Mouse (Mus musculus) 3134 (cell line): ENCODE measurements around the gene Dnajc21.
"Not testable (repeated sequence)": the region's sequence is repeated elsewhere in the genome, so short reads cannot be mapped to it uniquely, and the experiment has no call there.

Experiments
- DNase-seq: peaks from one replicate; pipeline ENCODE4 v3.0.0-alpha.2; 2011; ENCODE audit warnings: low spot score; ENCODE audit not compliant: insufficient read length; ENCODE audit errors: extremely low read depth

The Dnajc21 gene

DNA sequence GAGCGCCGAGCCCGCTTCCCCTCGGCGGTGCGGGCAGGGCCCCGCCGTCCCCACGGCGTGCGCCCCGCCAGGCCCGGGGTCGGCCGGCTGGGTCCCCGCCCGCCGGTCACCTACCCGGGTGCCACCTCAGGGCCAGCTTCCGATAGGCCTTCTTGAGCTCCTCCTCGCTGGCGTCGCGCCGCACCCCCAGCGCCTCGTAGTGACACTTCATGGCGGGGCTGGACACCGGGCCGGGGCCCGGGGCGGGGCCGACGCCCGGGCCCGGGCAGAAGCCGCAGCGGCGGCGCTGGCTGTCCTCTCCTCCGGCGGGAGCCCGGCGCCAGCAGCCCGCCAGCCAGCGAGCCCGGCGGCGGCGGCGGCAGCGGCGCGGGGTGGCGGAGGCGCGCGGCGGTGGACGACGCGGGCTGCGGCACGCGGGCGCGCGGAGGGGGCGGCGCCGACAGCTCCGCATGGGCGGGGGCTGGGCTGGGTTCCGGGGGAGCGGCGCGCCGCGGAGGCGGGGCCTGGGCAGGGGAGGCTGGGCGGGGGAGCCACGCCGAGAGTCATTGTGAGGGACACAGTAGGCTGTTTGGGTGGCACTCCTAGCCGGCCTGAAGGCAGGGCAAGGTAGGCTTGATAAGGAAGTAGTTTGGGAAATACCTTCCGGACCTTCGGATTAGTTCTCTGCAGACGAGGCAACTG is at the start of gene Dnajc21:
Dnajc21 (minus strand) TSS at position 366 of the 681 bp plus-strand sequence.
- peak; percentile 80 for DNase-seq

DNA sequence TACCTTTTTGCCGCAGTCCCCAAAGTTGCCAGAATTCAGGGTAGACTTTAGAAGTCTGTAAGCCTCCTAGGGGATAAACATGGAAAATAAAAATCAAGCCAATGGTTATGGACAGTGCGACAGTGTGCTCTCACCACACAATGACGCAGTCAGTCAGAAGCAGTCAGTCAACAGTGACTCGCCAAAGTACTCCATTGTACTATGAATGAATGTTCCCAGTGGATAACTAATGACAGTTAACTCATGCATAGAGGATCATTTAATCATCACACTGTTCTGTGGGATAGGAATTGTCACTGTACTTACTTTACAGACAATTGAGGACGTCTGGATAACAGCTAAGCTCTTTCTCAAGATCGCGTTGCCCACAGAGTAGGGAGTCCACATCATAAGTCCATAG is 44.9 kb upstream of the Dnajc21 start:
- DNase-seq: no peak

DNA sequence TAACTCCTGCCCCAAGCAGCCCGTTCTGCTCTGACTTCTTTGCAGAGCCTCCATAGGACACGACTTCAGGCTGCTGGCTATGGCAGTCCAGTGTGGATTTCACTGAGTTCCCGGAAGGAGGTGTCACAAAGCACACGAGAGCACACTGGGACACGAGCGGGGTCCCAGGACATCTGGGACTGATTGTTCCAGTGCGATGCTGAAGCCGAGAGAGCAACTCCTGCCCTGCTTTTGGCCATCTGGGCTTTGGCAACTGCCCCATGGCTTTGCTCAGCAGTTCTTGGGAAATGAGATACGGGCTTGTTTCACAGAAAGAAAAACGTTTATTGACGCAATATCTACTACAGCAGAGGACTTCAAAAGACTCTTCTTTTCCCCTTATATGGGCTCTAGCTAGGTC is 35.8 kb upstream of the Dnajc21 start:
- DNase-seq: no peak

- no peak for DNase-seq
Measured at GRCm38 (mm10) chr15:10500838-10501719, 30.8 kb upstream of the Dnajc21 start.

DNA sequence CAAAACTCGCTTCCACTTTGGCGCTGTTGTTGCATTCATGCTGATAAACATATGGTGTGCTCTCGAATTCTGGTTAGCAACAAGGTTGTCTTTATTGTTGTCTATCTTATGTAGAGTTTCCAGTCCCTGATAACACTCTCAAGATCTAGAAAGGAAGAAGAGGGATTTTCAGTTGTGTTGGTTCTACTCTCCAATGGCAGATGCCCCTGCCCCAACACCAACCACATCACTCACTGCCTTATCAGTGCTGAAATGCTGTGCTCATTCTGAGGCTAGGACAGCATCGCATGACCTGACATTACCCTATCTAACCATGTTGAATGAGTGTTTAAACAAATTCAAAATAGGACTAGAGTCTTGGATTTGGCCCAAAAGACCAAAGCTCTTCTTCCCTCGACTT is 29.7 kb upstream of the Dnajc21 start:
- no peak for DNase-seq

- no peak for DNase-seq
Measured at GRCm38 (mm10) chr15:10499593-10499992, 29.3 kb upstream of the Dnajc21 start.

GRCm38 (mm10) chr15:10496696-10497095 is 26.4 kb upstream of the Dnajc21 start:
- not testable (repeated sequence) for DNase-seq

DNA sequence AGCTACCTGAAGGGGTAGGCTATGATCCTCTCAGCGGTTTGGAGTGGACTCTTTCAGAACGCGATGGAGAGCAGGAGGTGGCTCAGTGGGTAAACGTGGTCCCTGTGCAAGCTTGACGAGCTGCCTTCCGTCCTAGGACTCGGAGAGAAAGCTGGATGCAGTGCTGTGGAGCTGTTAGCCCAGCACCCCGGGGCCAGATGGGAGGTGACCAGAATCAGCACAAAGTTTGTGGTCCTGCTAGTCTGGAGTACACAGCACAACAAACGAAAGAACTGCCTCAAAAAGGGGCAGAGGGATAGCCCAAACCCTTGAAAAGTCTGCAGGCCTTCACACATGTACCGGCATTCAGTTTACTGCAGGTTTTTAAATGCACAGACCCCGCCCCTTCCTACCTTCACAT is 25.6 kb upstream of the Dnajc21 start:
- no peak for DNase-seq

DNA sequence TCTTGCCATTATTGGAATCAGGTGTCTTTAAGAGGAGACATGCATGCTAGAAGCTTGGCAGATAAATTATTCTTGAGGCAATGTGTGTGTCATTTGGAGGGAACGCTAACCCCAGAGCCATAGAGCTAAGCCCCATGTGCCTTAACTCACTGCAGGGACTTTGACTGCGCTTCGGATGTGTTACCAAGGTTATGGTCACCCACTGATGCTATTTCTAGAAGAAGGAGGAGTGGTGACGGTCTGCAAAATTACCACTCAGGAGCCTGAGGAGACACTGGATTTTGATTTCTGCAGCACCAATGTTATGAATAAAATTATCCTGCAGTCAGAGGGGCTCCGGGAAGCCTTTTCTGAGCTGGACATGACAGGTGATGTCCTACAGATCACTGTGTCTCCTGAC is 19.8 kb upstream of the Dnajc21 start:
- DNase-seq: no peak

DNA sequence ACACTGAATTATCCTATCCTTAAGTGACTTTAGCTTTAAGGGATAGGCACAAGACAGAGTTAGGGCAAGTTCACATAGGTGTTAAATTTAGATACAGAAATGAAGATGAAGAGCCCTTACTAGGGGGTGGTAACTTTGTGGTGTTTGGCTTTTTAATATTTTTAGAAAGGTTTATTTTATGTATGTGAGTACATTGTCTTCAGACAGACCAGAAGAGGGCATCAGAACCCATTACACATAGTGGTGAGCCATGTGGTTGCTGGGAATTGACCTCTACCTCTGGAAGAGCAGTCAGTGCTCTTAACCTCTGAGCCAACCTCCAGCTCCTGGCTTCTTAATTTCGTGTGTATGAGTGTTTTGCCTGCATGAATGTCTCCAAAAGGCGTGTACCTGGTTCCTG is 16.9 kb upstream of the Dnajc21 start:
- peak; percentile 47 for DNase-seq

DNA sequence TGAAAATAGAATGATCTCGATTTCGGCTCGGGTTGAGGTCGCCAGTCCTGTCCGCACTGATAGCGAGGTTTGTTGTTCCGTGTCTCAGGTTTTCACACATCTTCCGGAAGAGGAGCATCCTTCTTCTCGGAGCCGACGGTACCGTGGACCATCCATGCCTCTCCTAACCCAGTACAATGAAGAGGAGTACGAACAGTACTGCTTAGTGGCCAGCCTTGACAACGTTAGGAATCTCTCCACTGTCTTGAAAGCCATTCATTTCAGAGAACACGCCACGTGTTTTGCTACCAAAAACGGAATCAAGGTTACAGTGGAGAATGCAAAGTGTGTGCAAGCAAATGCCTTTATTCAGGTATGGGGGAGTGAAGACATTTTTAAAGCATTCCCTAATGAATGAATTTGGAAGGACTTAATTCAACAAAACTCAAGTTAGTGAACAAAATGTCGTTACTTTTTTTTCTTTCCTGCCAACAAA is 16.1 kb upstream of the Dnajc21 start:
- no peak for DNase-seq

- DNase-seq: peak; percentile 92
Measured at GRCm38 (mm10) chr15:10485484-10486364, 15.4 kb upstream of the Dnajc21 start, which contains the start of the genes Brix1 and Rad1. Brix1 (minus strand) TSS chr15:10485947. Rad1 (plus strand) TSS chr15:10486018.

DNA sequence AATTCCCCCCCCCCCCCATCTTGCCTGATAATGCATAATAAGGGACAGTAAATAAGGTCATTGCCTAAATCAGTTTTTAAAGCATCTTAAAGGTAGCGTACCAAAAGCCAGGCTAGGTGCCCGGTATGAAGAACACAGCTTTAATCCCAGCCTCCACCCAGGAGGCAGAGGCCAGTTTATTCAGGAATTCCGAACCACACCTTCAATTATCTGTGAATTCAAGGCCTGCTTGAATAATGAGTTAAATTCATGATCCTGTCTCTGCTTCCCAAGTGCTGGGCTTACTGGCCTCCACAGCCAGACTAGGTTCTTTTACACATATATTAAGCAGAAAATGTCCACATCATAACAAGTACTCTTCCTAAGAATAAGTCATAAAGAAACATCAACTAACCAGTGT is 625 bp upstream of the Dnajc21 start:
- no peak for DNase-seq

- peak; percentile 68 for DNase-seq
Measured at GRCm38 (mm10) chr15:10469641-10470150, 620 bp downstream of the Dnajc21 start.

DNA sequence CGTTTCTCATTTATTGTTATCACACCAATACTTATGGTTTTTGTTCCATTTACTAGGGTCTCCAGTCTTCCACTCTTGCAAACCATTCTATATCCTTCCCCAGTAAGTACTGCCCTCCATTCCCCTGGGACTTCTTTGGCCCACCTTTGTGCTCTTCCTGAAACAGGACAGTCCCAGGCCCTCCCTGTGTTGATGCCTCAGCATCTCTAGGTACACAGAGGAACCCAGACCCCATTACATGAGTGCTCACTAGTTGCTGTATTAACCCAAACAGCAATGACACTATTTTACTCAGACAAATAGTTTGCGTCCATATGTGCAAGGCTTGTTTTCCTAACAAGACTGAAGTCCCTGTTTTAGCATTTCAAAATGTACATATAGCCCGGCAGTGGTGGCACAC is 1.6 kb downstream of the Dnajc21 start:
- DNase-seq: no peak

DNA sequence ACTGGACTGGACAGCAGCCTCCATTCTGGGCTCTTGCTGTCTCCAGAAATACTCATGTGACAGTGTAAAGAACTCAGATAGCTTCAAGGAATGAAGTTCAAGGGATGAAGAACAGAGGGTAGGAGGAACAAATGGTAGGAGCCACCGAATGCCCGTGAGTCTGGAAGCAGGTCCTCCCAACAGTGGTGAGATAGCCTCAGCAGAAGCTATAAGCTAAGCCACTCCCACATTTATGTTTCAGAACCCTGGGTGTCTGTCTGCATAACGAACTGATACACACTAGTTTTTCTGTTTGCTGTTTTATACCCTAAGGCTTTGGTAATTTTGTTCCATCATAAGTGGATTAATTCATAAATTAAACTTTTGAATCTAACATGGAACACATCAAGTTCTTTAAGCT is 5.6 kb downstream of the Dnajc21 start:
- DNase-seq: no peak

DNA sequence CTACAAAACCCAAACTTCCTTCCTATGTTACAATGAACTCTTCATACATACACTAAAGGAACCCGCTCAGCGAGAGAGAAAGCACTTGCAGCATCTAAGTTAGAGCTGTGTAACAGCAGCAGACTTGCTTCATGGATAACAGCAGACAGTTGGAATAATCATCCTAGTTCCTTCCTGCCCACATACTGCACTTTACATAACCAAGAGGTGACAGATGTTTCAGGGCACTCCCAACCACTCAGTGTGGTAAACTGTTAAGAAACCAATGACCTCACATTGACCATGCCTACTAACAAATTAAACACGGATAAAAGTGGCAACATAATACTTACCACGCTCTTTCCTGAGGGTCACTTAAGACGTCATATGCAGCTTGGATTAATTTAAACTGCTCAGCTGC is 6.8 kb downstream of the Dnajc21 start:
- no peak for DNase-seq

DNA sequence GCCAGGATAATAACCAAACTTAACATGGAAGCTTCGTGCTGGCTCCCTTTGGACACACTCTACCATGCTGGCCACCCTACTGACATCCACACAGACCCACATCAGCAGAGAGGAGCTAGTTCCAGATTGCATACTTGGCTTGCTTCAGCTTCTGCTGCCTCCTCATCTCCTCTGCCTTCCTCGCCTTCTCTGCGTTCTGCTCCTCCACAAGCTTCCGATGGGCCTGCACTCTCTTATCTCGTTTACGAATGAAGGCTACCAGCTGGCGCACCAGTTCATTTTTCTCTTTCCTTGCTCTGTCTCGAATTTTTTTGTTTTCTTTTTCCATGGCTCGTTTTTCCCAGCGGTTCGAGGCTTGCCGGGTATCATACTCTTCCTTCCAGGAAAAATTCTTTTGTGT is 9.3 kb downstream of the Dnajc21 start:
- no peak for DNase-seq

GRCm38 (mm10) chr15:10447102-10447501 is 23.2 kb downstream of the Dnajc21 start:
- DNase-seq: no peak

- DNase-seq: no peak
Measured at GRCm38 (mm10) chr15:10442275-10442674, 28.0 kb downstream of the Dnajc21 start.

DNA sequence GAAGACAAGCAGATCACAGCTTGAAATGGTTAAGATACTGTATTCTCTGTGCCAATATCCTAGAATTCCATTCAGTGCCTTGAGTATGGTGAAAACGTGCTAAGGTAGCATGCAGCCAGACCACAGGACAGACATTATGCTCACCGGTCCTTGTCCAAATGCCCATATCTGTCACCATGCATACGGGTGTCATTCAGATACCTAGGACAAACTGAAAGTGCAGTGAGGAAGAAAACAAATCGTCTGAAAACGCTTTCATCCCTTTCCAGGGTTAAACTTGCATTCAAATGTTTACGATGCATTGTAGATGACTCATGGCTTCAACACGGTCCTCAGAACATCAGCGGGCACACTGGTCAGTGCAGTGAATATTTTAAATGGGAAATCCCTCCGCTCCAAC is 28.8 kb downstream of the Dnajc21 start:
- no peak for DNase-seq
